Mouse (Mus musculus) fat pad, adult 2 months (tissue): ENCODE data around the gene Fam71a.

Experiments
- DNase-seq: peaks from one replicate; pipeline ENCODE4 v3.0.0-alpha.2; 2011; ENCODE audit warnings: low read depth, low spot score; ENCODE audit errors: extremely low read depth

The Fam71a gene

GRCm38 (mm10) chr1:191164717-191165116 is at the start of gene Fam71a:
Gene Fam71a (minus strand): TSS chr1:191164817.
- no peak for DNase-seq

- no peak for DNase-seq
These were observed 46.5 kb upstream of the Fam71a start for GRCm38 (mm10) chr1:191211096-191211495.

- no peak for DNase-seq
These were observed 41.2 kb upstream of the Fam71a start for GRCm38 (mm10) chr1:191205791-191206190.

GRCm38 (mm10) chr1:191204876-191205275 is 40.3 kb upstream of the Fam71a start:
- DNase-seq, result peak; percentile 71

- DNase-seq, result no peak
These were observed 38.9 kb upstream of the Fam71a start for GRCm38 (mm10) chr1:191203496-191203895.

GRCm38 (mm10) chr1:191202208-191202952 is 37.8 kb upstream of the Fam71a start:
- no peak for DNase-seq

GRCm38 (mm10) chr1:191200816-191201602 is 36.4 kb upstream of the Fam71a start:
- DNase-seq, result no peak

- DNase-seq, result no peak
These were observed 33.3 kb upstream of the Fam71a start for GRCm38 (mm10) chr1:191197916-191198315.

GRCm38 (mm10) chr1:191196016-191196415 is 31.4 kb upstream of the Fam71a start:
- DNase-seq, result no peak

GRCm38 (mm10) chr1:191193657-191194424 is 29.2 kb upstream of the Fam71a start:
- DNase-seq, result peak; percentile 57

GRCm38 (mm10) chr1:191192751-191193150 is 28.1 kb upstream of the Fam71a start:
- DNase-seq, result no peak

GRCm38 (mm10) chr1:191192213-191192612 is 27.6 kb upstream of the Fam71a start:
- no peak for DNase-seq

- DNase-seq, result no peak
These were observed 25.2 kb upstream of the Fam71a start for GRCm38 (mm10) chr1:191189671-191190372.

GRCm38 (mm10) chr1:191186386-191186770 is 21.8 kb upstream of the Fam71a start:
- no peak for DNase-seq

GRCm38 (mm10) chr1:191185761-191186385 is 21.3 kb upstream of the Fam71a start:
- DNase-seq, result no peak

GRCm38 (mm10) chr1:191184841-191185251 is 20.2 kb upstream of the Fam71a start:
- no peak for DNase-seq

- DNase-seq, result no peak
These were observed 19.6 kb upstream of the Fam71a start for GRCm38 (mm10) chr1:191184066-191184815.

- DNase-seq, result peak; percentile 82
These were observed 18.8 kb upstream of the Fam71a start for GRCm38 (mm10) chr1:191183163-191184065.
